ENCODE assay signal across 8 mouse cellular contexts in the genomic region with DNA sequence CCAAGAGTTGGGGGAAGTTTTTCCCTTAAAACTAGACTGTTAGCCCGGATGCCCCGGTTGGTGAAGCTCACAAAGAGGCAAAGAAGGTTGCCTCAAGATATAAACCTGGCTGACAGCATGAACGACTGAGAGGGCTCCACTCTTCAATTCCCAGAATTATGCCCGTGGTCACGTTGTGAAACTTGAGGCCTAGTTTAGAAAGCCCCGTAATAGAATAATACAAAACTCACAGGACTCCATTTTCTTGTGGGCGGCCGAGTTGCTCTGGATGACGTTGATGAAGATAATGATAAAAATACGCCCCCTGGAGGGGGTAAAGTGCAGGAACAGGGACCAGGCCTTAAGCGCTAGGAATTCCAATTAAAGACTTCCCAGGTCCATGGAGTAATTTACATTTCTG. TPM values are rescaled to one million over a fixed set of nuclear protein-coding genes. Genes with fewer than 3 reads are reported as not detected.
DNase-seq lines count a peak whose midpoint lies in the region; ATAC-seq and TF ChIP-seq lines count a peak whose summit lies in the region.

No protein-coding gene starts in this region.

- TF ChIP-seq POLR2A in small intestine, adult 2 months (IDR thresholded peaks at IDR 0.05; ENCODE audit: low read depth, low read length), result no peak

- peak; percentile 51 for DNase-seq in ES-CJ7 (ENCODE audit: low read depth, low spot score)
- peak; percentile 69 for DNase-seq in embryo, embryonic 9.5 days (ENCODE audit: extremely low spot score)
- no peak for DNase-seq in layer of hippocampus, adult 9-11 months
- no peak for DNase-seq in left cerebral cortex, adult 9 months (ENCODE audit: low spot score in 2 of 2)
- DNase-seq in adrenal gland, adult 2 months, result no peak

- no peaks in the 10 kb centered on the region for H3K36me3 ChIP-seq in hindbrain, embryonic 12.5 days
- H3K36me3 ChIP-seq in liver, embryonic 16.5 days (ENCODE audit: control insufficient read depth, insufficient read depth), result no peaks in the 10 kb centered on the region
- no peaks in the 10 kb centered on the region for H3K36me3 ChIP-seq in small intestine, adult 2 months (ENCODE audit: control insufficient read depth, insufficient read depth, low read length)

- no peak for TF ChIP-seq CTCF in small intestine, adult 2 months (IDR thresholded peaks at IDR 0.05; ENCODE audit: extremely low read depth, insufficient read length, insufficient replicate concordance, low read depth, low read length)

- 4% methylated on average over 11 of the region's 11 CpGs for WGBS in hindbrain, embryonic 12.5 days
- WGBS in liver, embryonic 16.5 days (ENCODE audit: insufficient replicate concordance), result 13% methylated on average over 11 of the region's 11 CpGs
- 32% methylated on average over 11 of the region's 11 CpGs for whole genome bisulfite sequencing in small intestine, adult 2 months

- no peak for ATAC-seq in hindbrain, embryonic 12.5 days (ENCODE audit: low FRiP score)
- no peak for ATAC-seq in liver, embryonic 16.5 days (ENCODE audit: low read depth)

- 0 out of 2 replicates have a peak overlapping the region, but pooled peaks have one; percentile 41 for H3K9ac ChIP-seq in hindbrain, embryonic 12.5 days
- H3K9ac ChIP-seq in liver, embryonic 16.5 days (ENCODE audit: low read depth, low read length), result no peak overlapping the region

- no peaks in the 10 kb centered on the region for H3K9me3 ChIP-seq in hindbrain, embryonic 12.5 days (replicated peaks)
- H3K9me3 ChIP-seq in liver, embryonic 16.5 days (replicated peaks; ENCODE audit: control insufficient read depth, low read length), result no peaks in the 10 kb centered on the region

- H3K4me2 ChIP-seq in hindbrain, embryonic 12.5 days (replicated peaks), result peak overlapping the region; percentile 74
- H3K4me2 ChIP-seq in liver, embryonic 16.5 days (ENCODE audit: low read depth, low read length), result no peak overlapping the region

- H3K4me1 ChIP-seq in hindbrain, embryonic 12.5 days, result peaks cover 10% of the 10 kb centered on the region
- H3K4me1 ChIP-seq in liver, embryonic 16.5 days (ENCODE audit: control insufficient read depth, low read depth, low read length), result no peaks in the 10 kb centered on the region; the same call in 1 of the 2 replicates
- no peaks in the 10 kb centered on the region for H3K4me1 ChIP-seq in small intestine, adult 2 months (ENCODE audit: control insufficient read depth, insufficient read depth, insufficient read length, low read length)

- no peaks in the 10 kb centered on the region for H3K27me3 ChIP-seq in hindbrain, embryonic 12.5 days
- H3K27me3 ChIP-seq in liver, embryonic 16.5 days (ENCODE audit: control insufficient read depth, insufficient read depth, low read depth, low read length), result peaks cover 4% of the 10 kb centered on the region; the same call in 1 of the 2 replicates
- H3K27me3 ChIP-seq in small intestine, adult 2 months (ENCODE audit: control insufficient read depth, insufficient read depth, low read length), result no peaks in the 10 kb centered on the region; the same call in 1 of the 2 replicates

- H3K4me3 ChIP-seq in hindbrain, embryonic 12.5 days, result peak overlapping the region; percentile 34
- H3K4me3 ChIP-seq in liver, embryonic 16.5 days (ENCODE audit: low read depth, low read length), result peak overlapping the region; percentile 21
- peak overlapping the region; percentile 34; the same call in 1 of the 2 replicates for H3K4me3 ChIP-seq in small intestine, adult 2 months (ENCODE audit: low read depth, low read length)

- no peak overlapping the region for H3K27ac ChIP-seq in hindbrain, embryonic 12.5 days
- H3K27ac ChIP-seq in liver, embryonic 16.5 days (ENCODE audit: low read length), result no peak overlapping the region
- H3K27ac ChIP-seq in small intestine, adult 2 months (ENCODE audit: insufficient read depth, low read depth, low read length), result peak overlapping the region; percentile 79

RNA-seq across cellular contexts. Expression of a gene that starts 1.5 kb away (rescaled TPM):
- 384 and 480 TPM in 2 replicates for polyA plus RNA-seq in hindbrain, embryonic 12.5 days (2016; fragmentation: Nextera tagmentation; extraction: Ambion mirVana)
- polyA plus RNA-seq in liver, embryonic 16.5 days (2015; fragmentation: Nextera tagmentation; extraction: Ambion mirVana), result 41.2 and 52.8 TPM in 2 replicates
- polyA plus RNA-seq in small intestine, adult 2 months (2012; rRNA removed), result 31.8 and 39.8 TPM in 2 replicates
- total RNA-seq in adrenal gland, adult 2 months (2021), result 100 to 1,000 TPM in 1 of 2 experiments, 10 to 100 TPM in 1; 56.3 to 121 TPM
- polyA plus RNA-seq in adrenal gland, adult 2 months (2012; rRNA removed), result 41.9 and 43.7 TPM in 2 replicates

Comparison
In these comparisons a context has a peak if more than half of its experiments do, and no peak if none do; other contexts are left out.
1. DNase-seq: peak in ES-CJ7 (single experiment) and embryo, embryonic 9.5 days (single experiment); none in layer of hippocampus, adult 9-11 months (single experiment), left cerebral cortex, adult 9 months (0 of 2) and adrenal gland, adult 2 months (single experiment).
2. Peak in every context shown above with its lines, with median percentiles within 50 percentile points of each other: H3K4me3 ChIP-seq.